Mouse (Mus musculus) limb, embryonic 14.5 days (tissue): ENCODE results near the gene Col4a1. TPM values are rescaled to one million over a fixed set of nuclear protein-coding genes. Genes with fewer than 3 reads are reported as not detected.

Experiments
- ATAC-seq: fragments of 200-750 bp; cut with Nextera tagmentation; 2 replicates; pipeline ENCODE4 v1.8.0; 2017; ENCODE audit warnings: low read depth, moderate number of reproducible peaks, moderate TSS enrichment; ENCODE audit not compliant: low FRiP score
- DNase-seq: peaks from one replicate; pipeline ENCODE4 v3.0.0-alpha.2; 2015; ENCODE audit warnings: low spot score
- H3K27ac ChIP-seq: fragments of 300-500 bp; sonication (generic); replicated peaks from 2 replicates; pipeline ENCODE4 v1.5.1; 2014; ENCODE audit warnings: low read depth, mild to moderate bottlenecking, low read length, moderate library complexity, mixed read lengths
- H3K27me3 ChIP-seq: fragments of 300-500 bp; sonication (generic); 2 replicates; pipeline ENCODE4 v1.6.1; 2014; ENCODE audit warnings: low read length, mixed read lengths; ENCODE audit not compliant: control insufficient read depth, insufficient read depth
- H3K36me3 ChIP-seq: fragments of 300-500 bp; sonication (generic); 2 replicates; pipeline ENCODE4 v1.6.1; 2014; ENCODE audit warnings: mild to moderate bottlenecking, low read length, moderate library complexity, mixed read lengths; ENCODE audit not compliant: control insufficient read depth, insufficient read depth
- H3K4me1 ChIP-seq: fragments of 300-500 bp; sonication (generic); 2 replicates; pipeline ENCODE4 v1.6.1; 2014; ENCODE audit warnings: antibody characterized with exemption, low read length, mixed read lengths; ENCODE audit not compliant: control insufficient read depth, insufficient read depth
- H3K4me2 ChIP-seq: fragments of 300-500 bp; sonication (generic); replicated peaks from 2 replicates; pipeline ENCODE4 v1.6.1; 2014; ENCODE audit warnings: low read depth, mild to moderate bottlenecking, low read length, moderate library complexity; ENCODE audit not compliant: severe bottlenecking
- H3K4me3 ChIP-seq: fragments of 300-500 bp; sonication (generic); replicated peaks from 2 replicates; pipeline ENCODE4 v1.5.1; 2014; ENCODE audit warnings: low read length
- H3K9ac ChIP-seq: fragments of 300-500 bp; sonication (generic); 2 replicates; pipeline ENCODE4 v1.6.1; 2014; ENCODE audit warnings: mild to moderate bottlenecking, low read depth, low read length, moderate library complexity; ENCODE audit not compliant: severe bottlenecking
- H3K9me3 ChIP-seq: fragments of 300-500 bp; sonication (generic); 2 replicates; pipeline ENCODE4 v1.6.1; 2016; ENCODE audit warnings: low read length; ENCODE audit not compliant: control insufficient read depth
- POLR2A ChIP-seq: fragments of 200-500 bp; IDR thresholded peaks from 2 replicates; pipeline ENCODE4 v1.8.0; 2012; ENCODE audit warnings: inconsistent platforms, mild to moderate bottlenecking, moderate library complexity, borderline replicate concordance; ENCODE audit not compliant: insufficient read depth, insufficient read length; ENCODE audit errors: extremely low read depth
- WGBS: fragments of 180-500 bp; shearing (Covaris S2); extraction: QIAGEN DNeasy Blood & Tissue Kit; methylation state at CpG from one replicate; pipeline ENCODE4 v1.1.7; 2014; 5-methylcytosine and 5-hydroxymethylcytosine counted together
- polyA plus RNA-seq, 2 experiments: library from polyadenylated mRNA; depleted of rRNA in 1 of 2; stranded (reverse) in 1 of 2; unstranded in 1 of 2; fragments of >200 nt; fragmentation: Nextera tagmentation in 1 of 2; extraction: Ambion mirVana in 1 of 2; gene quantifications; 2 replicates each; pipeline versions ENCODE4 v1.2.1 to v1.2.3; 2012 to 2014

Gene Col4a1
- polyA plus RNA-seq (2012; rRNA removed) (225 and 296 TPM in 2 replicates), polyA plus RNA-seq (2014; fragmentation: Nextera tagmentation; extraction: Ambion mirVana) (210 and 215 TPM in 2 replicates)

GRCm38 (mm10) chr8:11312349-11313175 is at the start of gene Col4a1, which contains the start of gene Col4a2:
Gene Col4a1, minus strand, starts transcription at chr8:11312826.
Gene Col4a2, plus strand, starts transcription at chr8:11312805.
- peaks cover 17% of the 10 kb centered on the region for H3K4me1 ChIP-seq
- 0 out of 2 replicates have a peak, but pooled peaks have one; percentile 13 for TF ChIP-seq POLR2A
- H3K4me3 ChIP-seq, result peak within 1 kb of the TSS; percentile 73
- no peaks in the 10 kb centered on the region for H3K9me3 ChIP-seq
- H3K36me3 ChIP-seq, result 0 out of 2 replicates have a peak, but pooled peaks cover 4% of the 10 kb centered on the region
- H3K27me3 ChIP-seq, result no peaks in the 10 kb centered on the region
- peak; percentile 80 for ATAC-seq
- peak; percentile 74 for DNase-seq
- H3K27ac ChIP-seq, result peak within 1 kb of the TSS; percentile 87
- H3K9ac ChIP-seq, result peak within 1 kb of the TSS; percentile 89
- under 1% methylated on average over 58 of the region's 87 CpGs for WGBS
- peak within 1 kb of the TSS; percentile 93 for H3K4me2 ChIP-seq

GRCm38 (mm10) chr8:11361546-11362277 is 49.1 kb upstream of the Col4a1 start:
- no peaks in the 10 kb centered on the region for H3K27me3 ChIP-seq
- WGBS, result 63% methylated on average over 9 of the region's 9 CpGs
- H3K4me3 ChIP-seq, result no peak overlapping the region
- H3K36me3 ChIP-seq, result no peaks in the 10 kb centered on the region
- H3K4me1 ChIP-seq, result peaks cover 43% of the 10 kb centered on the region
- H3K27ac ChIP-seq, result no peak overlapping the region
- DNase-seq, result no peak
- ATAC-seq, result no peak
- no peak overlapping the region for H3K9ac ChIP-seq
- no peaks in the 10 kb centered on the region for H3K9me3 ChIP-seq
- no peak overlapping the region; the same call in 1 of the 2 replicates for H3K4me2 ChIP-seq
- TF ChIP-seq POLR2A, result no peak

GRCm38 (mm10) chr8:11359846-11360245 is 47.2 kb upstream of the Col4a1 start:
- Histone ChIP-seq H3K4me1 (peaks cover 41% of the 10 kb centered on the region), H3K9me3 (no peaks in the 10 kb centered on the region), H3K9ac (no peak overlapping the region), H3K4me3 (no peak overlapping the region), H3K4me2 (no peak overlapping the region), H3K27me3 (no peaks in the 10 kb centered on the region), H3K36me3 (no peaks in the 10 kb centered on the region; the same call in 1 of the 2 replicates), H3K27ac (no peak overlapping the region)
- 85% methylated on average over 5 of the region's 5 CpGs for WGBS
- ATAC-seq (no peak), DNase-seq (no peak)
- no peak for TF ChIP-seq POLR2A

GRCm38 (mm10) chr8:11357921-11358436 is 45.4 kb upstream of the Col4a1 start:
- ATAC-seq, result peak; percentile 70
- Histone ChIP-seq H3K36me3 (no peaks in the 10 kb centered on the region; the same call in 1 of the 2 replicates), H3K9ac (no peak overlapping the region), H3K27ac (peak overlapping the region; percentile 73), H3K4me3 (no peak overlapping the region), H3K4me2 (no peak overlapping the region), H3K4me1 (peaks cover 28% of the 10 kb centered on the region), H3K9me3 (no peaks in the 10 kb centered on the region), H3K27me3 (no peaks in the 10 kb centered on the region)
- no peak for TF ChIP-seq POLR2A
- 21% methylated on average over 7 of the region's 7 CpGs for WGBS
- peak; percentile 67 for DNase-seq

GRCm38 (mm10) chr8:11356776-11357175 is 44.1 kb upstream of the Col4a1 start:
- Histone ChIP-seq H3K4me2 (no peak overlapping the region), H3K9ac (no peak overlapping the region), H3K4me1 (peaks cover 22% of the 10 kb centered on the region), H3K27ac (no peak overlapping the region), H3K27me3 (no peaks in the 10 kb centered on the region), H3K36me3 (no peaks in the 10 kb centered on the region; the same call in 1 of the 2 replicates), H3K9me3 (no peaks in the 10 kb centered on the region), H3K4me3 (no peak overlapping the region)
- WGBS, result 83% methylated on average over 8 of the region's 8 CpGs
- DNase-seq, result no peak
- no peak for ATAC-seq
- TF ChIP-seq POLR2A, result no peak
